Mouse (Mus musculus) spleen, postnatal 36 days (tissue): ENCODE measurements around the gene Ldb3.

ENCODE experiments used
- DNase-seq, 2 experiments: peaks; one replicate each; pipeline ENCODE4 v3.0.0; 2022; ENCODE audit warnings: low spot score in 2 of 2, mixed read lengths in 1 of 2

The Ldb3 gene

DNA sequence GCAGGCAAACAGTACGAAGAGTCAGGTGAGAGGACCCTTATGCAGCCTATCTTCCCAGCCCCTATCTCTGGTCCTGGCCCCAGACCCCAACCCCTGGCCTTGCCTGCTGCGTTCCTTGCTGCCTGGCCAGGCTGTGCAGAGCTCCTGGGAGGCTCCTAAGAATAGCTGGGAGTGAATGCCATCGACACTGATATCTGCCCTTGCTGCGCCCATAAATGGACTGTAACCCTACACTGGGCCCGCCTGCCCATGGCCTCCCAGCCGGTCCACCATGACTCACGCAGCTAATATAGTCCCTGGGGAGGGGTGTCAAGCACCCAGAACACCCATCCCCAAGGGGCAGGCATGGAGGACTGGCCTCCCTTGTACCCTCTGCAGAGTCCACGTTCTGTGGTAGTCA, at the start of gene Ldb3:
Ldb3 (minus strand) TSS at position 185 of the 400 bp plus-strand sequence.
- DNase-seq = no peak

- no peak for DNase-seq
Observed at GRCm38 (mm10) chr14:34635721-34636120, 47.2 kb upstream of the Ldb3 start.

GRCm38 (mm10) chr14:34635192-34635591, 46.7 kb upstream of the Ldb3 start:
- DNase-seq = no peak

DNA sequence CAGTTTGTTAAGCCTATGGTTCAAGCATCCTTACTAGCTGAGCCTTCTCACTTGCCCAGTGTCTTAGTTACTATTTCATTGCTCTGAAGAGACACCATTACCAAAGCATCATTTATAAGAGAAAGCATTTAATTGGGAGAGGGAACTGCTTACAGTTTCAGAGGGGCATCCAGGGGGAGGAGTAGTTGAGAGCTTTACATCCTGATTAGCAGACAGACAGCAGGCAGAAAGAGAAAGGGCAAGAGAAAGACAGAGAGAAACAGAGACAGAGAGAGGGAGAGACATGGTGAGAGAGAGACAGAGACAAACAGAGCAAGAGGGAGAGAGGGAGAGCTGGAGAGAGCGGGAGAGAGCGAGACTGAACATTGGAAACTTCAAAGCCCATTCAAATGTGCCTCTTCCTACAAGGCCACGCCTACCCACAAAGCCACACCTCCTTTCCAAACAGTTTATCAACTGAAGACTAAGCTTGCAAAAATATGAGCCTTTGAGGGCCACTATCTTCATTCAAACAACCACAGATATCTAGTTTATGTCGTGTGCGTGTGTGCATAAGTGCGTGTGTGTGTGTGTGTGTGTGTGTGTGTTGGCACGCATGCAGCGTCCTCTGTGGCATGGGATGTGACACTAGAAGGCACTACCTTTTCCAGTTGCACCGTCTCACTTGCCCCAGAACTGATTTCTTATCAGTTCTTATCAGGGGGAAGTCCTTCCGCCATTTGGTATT, 44.4 kb upstream of the Ldb3 start:
- DNase-seq = peak in 1 of 2 experiments; percentile 27

DNA sequence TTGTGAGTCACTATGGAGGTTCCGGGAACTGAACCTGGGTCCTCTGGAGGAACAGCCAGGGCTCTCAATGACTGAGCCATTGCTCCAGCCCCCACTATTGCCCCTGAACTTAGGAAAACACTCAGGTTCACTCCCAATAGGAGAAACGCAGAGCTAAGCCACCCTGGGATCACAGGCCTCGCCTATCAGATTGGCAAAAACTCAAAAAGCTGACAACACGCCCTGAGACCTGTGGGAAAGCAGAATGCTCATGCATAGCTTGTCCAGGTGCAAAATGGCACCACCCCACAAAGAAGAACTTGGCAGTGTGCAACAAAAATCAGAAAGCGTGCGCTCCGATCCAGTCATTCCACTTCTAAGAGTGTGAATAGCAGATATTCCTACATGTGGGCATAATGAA, 38.3 kb upstream of the Ldb3 start:
- peak in 1 of 2 experiments; percentile 13 for DNase-seq

GRCm38 (mm10) chr14:34623531-34624210, 35.2 kb upstream of the Ldb3 start:
- DNase-seq = peak; percentile 18 to 43

DNA sequence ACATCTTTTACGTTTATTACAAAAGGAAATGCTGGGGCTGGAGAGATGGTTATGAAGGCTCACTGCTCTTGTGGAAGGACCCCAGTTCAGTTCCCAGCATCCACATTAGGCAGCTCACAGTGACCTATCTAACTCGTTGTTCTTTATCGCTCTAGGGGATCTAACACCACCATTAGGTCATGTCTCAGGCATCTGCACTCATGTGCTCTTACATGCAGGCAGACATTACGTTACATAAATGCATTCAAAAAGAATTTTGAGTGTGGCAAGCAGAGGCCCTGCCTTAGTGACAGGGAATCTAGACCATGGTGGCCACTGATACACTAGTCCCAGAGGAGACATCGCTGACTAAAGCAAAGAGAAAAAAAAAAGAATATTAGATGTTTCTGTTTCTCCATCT, 34.6 kb upstream of the Ldb3 start:
- no peak for DNase-seq

- DNase-seq = peak; percentile 22 to 26
Observed at GRCm38 (mm10) chr14:34620611-34621376, 32.3 kb upstream of the Ldb3 start.

GRCm38 (mm10) chr14:34618808-34619207, 30.3 kb upstream of the Ldb3 start:
- no peak for DNase-seq

GRCm38 (mm10) chr14:34616821-34617220, 28.3 kb upstream of the Ldb3 start:
- DNase-seq = peak; percentile 70 to 75

GRCm38 (mm10) chr14:34615625-34616024, 27.1 kb upstream of the Ldb3 start:
- no peak for DNase-seq

GRCm38 (mm10) chr14:34615082-34615481, 26.6 kb upstream of the Ldb3 start:
- no peak for DNase-seq

DNA sequence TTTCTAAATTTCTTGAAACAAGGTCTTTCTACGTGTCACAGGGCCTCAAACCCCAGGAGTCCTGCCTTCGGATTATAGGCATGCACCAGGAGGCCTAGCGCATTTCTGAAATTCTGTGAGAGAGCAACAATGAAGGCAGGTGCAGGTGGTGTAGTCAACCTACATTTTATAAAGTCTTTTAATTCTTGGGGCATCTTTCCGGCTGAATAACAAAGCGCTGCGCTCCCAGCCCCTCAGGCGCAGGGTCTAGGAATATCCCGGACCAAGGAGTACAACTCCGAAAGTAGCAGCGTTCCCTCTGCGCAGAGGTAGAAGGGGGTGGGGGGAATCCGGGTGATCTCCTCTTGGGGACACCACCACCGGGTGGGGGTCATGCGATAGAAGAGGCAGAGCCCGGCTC, 26.1 kb upstream of the Ldb3 start:
- no peak for DNase-seq

DNA sequence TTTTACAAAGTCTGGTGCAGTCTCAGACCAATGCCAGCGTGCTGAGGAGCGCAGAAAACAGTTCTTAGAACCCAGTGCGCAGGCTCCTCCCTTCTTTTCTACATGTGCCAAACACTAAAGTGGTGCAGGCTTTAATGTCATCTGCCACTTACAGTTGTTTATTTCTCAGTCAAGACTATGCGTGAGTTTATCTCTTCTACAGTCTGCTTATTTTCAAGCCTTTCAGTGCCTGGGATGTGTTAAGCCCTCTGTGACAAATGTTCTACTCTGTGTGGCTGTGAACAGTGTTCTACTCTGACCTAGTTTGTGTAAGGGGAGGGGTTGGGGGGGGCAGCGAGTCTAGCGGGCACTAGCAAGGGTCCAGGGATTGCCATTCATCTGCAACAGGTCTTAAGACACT, 25.0 kb upstream of the Ldb3 start:
- no peak for DNase-seq

DNA sequence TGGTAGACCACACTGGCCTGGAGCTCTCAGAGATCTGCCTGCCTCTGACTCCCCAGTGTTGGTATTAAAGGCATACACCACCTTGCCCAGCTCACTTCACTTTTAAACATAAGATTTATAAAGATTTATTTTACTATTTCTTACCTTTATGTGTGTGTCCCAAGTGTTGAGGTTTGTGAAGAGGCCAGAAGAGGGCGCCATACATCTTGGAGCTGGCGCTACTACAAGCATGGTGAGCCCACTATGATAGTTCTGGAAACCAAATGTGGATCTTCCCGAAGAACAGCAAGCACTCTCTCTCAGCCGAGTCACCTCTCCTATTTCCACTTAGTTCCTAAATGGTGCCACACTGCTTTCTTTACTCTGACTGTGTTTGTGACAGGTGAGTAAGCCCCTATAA, 23.7 kb upstream of the Ldb3 start:
- DNase-seq = no peak

- DNase-seq = no peak
Observed at GRCm38 (mm10) chr14:34611591-34611990, 23.1 kb upstream of the Ldb3 start.

DNA sequence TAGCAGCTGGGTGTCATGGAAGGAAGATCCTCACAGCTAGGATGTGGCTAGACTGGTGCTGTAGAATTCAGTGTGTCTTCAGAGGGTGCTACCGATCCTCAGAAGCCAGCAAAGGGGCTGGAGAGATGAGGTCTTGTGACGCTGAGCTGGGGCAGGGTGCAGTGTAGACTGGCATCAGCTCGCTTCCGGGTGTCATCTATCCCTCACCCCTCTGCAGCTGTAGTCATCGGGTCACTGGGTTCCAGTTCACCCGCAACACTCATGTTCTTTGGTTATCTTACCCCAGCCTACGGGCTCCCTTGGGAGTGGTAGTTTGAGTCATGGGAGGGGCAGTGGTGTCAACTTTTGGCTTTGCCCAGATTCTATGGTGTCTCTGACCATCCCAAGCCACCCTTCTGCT, 13.4 kb upstream of the Ldb3 start:
- no peak for DNase-seq

- no peak for DNase-seq
Observed at GRCm38 (mm10) chr14:34599941-34600340, 11.5 kb upstream of the Ldb3 start, which contains the start of gene Opn4. Gene Opn4 (minus strand): TSS chr14:34600142.

GRCm38 (mm10) chr14:34595596-34596255, 7.2 kb upstream of the Ldb3 start:
- no peak for DNase-seq

DNA sequence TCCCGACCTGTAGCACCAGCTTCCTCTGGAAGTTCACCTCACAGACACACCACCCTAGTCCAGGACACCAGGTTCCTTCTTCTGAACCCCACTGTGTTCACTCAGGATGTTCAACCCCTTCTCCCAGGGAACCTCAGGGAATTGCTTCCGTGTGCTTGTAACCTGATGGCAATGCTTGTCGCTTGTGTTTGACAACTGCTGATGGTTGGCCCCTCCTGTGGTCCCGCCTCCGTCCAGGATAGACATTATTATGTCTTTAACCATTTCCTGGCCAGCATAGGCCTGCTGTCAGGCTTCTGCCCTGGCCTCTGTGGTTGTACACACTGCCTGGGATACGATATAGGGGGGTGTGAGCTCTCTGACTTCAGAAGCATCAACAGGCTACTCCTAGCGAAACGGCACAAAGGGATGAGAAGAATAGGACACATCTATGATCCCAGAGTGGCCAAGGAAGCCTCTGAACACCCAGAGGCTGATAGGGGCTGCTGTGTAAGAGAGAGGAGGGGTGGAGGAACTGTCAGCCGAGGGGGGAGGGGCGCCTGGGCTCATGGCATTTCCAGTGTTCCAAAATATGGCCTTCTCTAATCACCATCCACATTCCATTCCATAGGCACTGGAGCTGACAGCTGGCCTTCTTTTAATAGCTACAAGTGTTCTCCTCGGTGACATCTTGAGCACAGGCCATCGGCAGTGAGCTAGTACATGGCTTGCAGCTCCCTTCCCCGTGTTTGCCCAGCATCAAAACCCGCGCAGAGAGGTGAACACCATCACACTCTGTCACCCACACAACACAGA, 3.5 kb upstream of the Ldb3 start:
- DNase-seq = no peak
